Mouse (Mus musculus) MEL (cell line): ENCODE results near the gene Fam178b. TPM values are rescaled to one million over a fixed set of nuclear protein-coding genes. Genes with fewer than 3 reads are reported as not detected.

Source experiments
- DNase-seq: peaks from one replicate; pipeline ENCODE4 v3.0.0; 2011; ENCODE audit warnings: low read depth, low spot score
- H3K27ac ChIP-seq: 2 replicates; pipeline ENCODE4 v1.5.1; 2012; ENCODE audit warnings: low read depth, mild to moderate bottlenecking, control low read depth, low read length, moderate library complexity; ENCODE audit not compliant: control insufficient read depth
- H3K27me3 ChIP-seq, 2 experiments: fragments of 150-350 bp in 1 of 2; sonication (generic) in 1 of 2; 2 replicates each; pipeline ENCODE4 v1.6.1; 2012; ENCODE audit warnings: low read length in 2 of 2, mild to moderate bottlenecking in 2 of 2, improper control_type of control experiment in 1 of 2, moderate library complexity in 1 of 2; ENCODE audit not compliant: insufficient read depth in 2 of 2, control insufficient read depth in 1 of 2
- H3K36me3 ChIP-seq, 2 experiments: 2 replicates each; pipeline ENCODE4 v1.6.1; 2012 to 2014; ENCODE audit warnings: low read length in 2 of 2, improper control_type of control experiment in 1 of 2, inconsistent platforms in 1 of 2, mild to moderate bottlenecking in 1 of 2; ENCODE audit not compliant: insufficient read depth in 2 of 2, control insufficient read depth in 1 of 2
- H3K4me1 ChIP-seq, 2 experiments: fragments of 150-350 bp in 1 of 2; sonication (generic) in 1 of 2; 2 replicates each; pipeline ENCODE4 v1.6.1; 2012; ENCODE audit warnings: low read length in 2 of 2, improper control_type of control experiment in 1 of 2, mild to moderate bottlenecking in 1 of 2; ENCODE audit not compliant: insufficient read depth in 2 of 2, control insufficient read depth in 1 of 2
- H3K4me3 ChIP-seq, 2 experiments: fragments of 150-350 bp in 1 of 2; sonication (generic) in 1 of 2; 2 replicates each; pipeline ENCODE4 v1.5.1; 2012; ENCODE audit warnings: low read depth in 2 of 2, low read length in 2 of 2, mild to moderate bottlenecking in 2 of 2, moderate library complexity in 2 of 2, control low read depth in 1 of 2, improper control_type of control experiment in 1 of 2; ENCODE audit not compliant: control insufficient read depth in 1 of 2, insufficient read depth in 1 of 2
- H3K79me2 ChIP-seq: 2 replicates; pipeline ENCODE4 v1.6.1; 2012; ENCODE audit warnings: mild to moderate bottlenecking, low read length, moderate library complexity; ENCODE audit not compliant: control insufficient read depth, poor library complexity, insufficient read depth
- H3K9ac ChIP-seq: 2 replicates; pipeline ENCODE4 v1.6.1; 2012; ENCODE audit warnings: low read depth, mild to moderate bottlenecking, control low read depth, low read length, moderate library complexity; ENCODE audit not compliant: control insufficient read depth, poor library complexity, severe bottlenecking
- H3K9me3 ChIP-seq: fragments of 150-350 bp; sonication (generic); replicated peaks from 2 replicates; pipeline ENCODE4 v1.6.1; 2012; ENCODE audit warnings: mild to moderate bottlenecking, low read length, improper control_type of control experiment, moderate library complexity; ENCODE audit not compliant: insufficient read depth
- CTCF ChIP-seq, 3 experiments: IDR thresholded peaks in 2 of 3; conservative IDR thresholded peaks in 1 of 3; 2 replicates each; pipeline ENCODE4 v1.5.1; 2011 to 2012; ENCODE audit warnings: low read length in 3 of 3, low read depth in 2 of 3, mild to moderate bottlenecking in 2 of 3, improper control_type of control experiment in 1 of 3, inconsistent platforms in 1 of 3, mixed read lengths in 1 of 3, moderate library complexity in 1 of 3; ENCODE audit not compliant: control insufficient read depth in 1 of 3, insufficient read depth in 1 of 3, poor library complexity in 1 of 3, severe bottlenecking in 1 of 3
- ELF1 ChIP-seq: IDR thresholded peaks from 2 replicates; pipeline ENCODE4 v1.6.1; 2014; ENCODE audit warnings: low read depth, mild to moderate bottlenecking, inconsistent platforms, low read length, improper control_type of control experiment, moderate library complexity
- EP300 ChIP-seq, 2 experiments: IDR thresholded peaks; 2 replicates each; pipeline ENCODE4 v1.6.1; 2011; ENCODE audit warnings: improper control_type of control experiment in 2 of 2, low read length in 2 of 2, low read depth in 1 of 2, mild to moderate bottlenecking in 1 of 2
- GABPA ChIP-seq: IDR thresholded peaks from 2 replicates; pipeline ENCODE4 v1.6.1; 2012; ENCODE audit warnings: low read depth, mild to moderate bottlenecking, inconsistent platforms, low read length, improper control_type of control experiment, moderate library complexity
- JUND ChIP-seq: IDR thresholded peaks from 2 replicates; pipeline ENCODE4 v1.6.1; 2011; ENCODE audit warnings: low read depth, mild to moderate bottlenecking, improper control_type of control experiment, low read length
- KAT2A ChIP-seq: conservative IDR thresholded peaks from 2 replicates; pipeline ENCODE4 v1.6.1; 2012; ENCODE audit warnings: low read depth, low read length, improper control_type of control experiment, inconsistent platforms
- MAFK ChIP-seq: IDR thresholded peaks from 2 replicates; pipeline ENCODE4 v1.6.1; 2011; ENCODE audit warnings: low read depth, mild to moderate bottlenecking, low read length, improper control_type of control experiment, borderline replicate concordance
- MAZ ChIP-seq: IDR thresholded peaks from 2 replicates; pipeline ENCODE4 v1.6.1; 2012; ENCODE audit warnings: low read depth, mild to moderate bottlenecking, inconsistent platforms, low read length, improper control_type of control experiment
- MYB ChIP-seq: IDR thresholded peaks from 2 replicates; pipeline ENCODE4 v1.6.1; 2011; ENCODE audit warnings: mild to moderate bottlenecking, low read depth, low read length, improper control_type of control experiment
- NELFE ChIP-seq: IDR thresholded peaks from 2 replicates; pipeline ENCODE4 v1.6.1; 2011; ENCODE audit warnings: low read depth, low read length, improper control_type of control experiment
- POLR2A ChIP-seq, 2 experiments: IDR thresholded peaks; 2 replicates each; pipeline ENCODE4 v1.6.1; 2011 to 2012; ENCODE audit warnings: low read length in 2 of 2, mild to moderate bottlenecking in 2 of 2, control low read depth in 1 of 2, improper control_type of control experiment in 1 of 2, low read depth in 1 of 2, moderate library complexity in 1 of 2; ENCODE audit not compliant: control insufficient read depth in 1 of 2, insufficient read depth in 1 of 2, poor library complexity in 1 of 2
- POLR2AphosphoS2 ChIP-seq: IDR thresholded peaks from 2 replicates; pipeline ENCODE4 v1.6.1; 2011; ENCODE audit warnings: low read length, improper control_type of control experiment
- POLR2AphosphoS5 ChIP-seq: IDR thresholded peaks from 2 replicates; pipeline ENCODE4 v1.6.1; 2012; ENCODE audit warnings: low read depth, borderline replicate concordance, mild to moderate bottlenecking, inconsistent platforms, low read length, moderate library complexity, mixed read lengths
- RAD21 ChIP-seq: IDR thresholded peaks from 2 replicates; pipeline ENCODE4 v1.6.1; 2011; ENCODE audit warnings: mild to moderate bottlenecking, low read depth, low read length, improper control_type of control experiment
- SMC3 ChIP-seq: IDR thresholded peaks from 2 replicates; pipeline ENCODE4 v1.6.1; 2011; ENCODE audit warnings: low read depth, low read length, improper control_type of control experiment
- TAL1 ChIP-seq: IDR thresholded peaks from 2 replicates; pipeline ENCODE4 v1.6.1; 2012; ENCODE audit warnings: mild to moderate bottlenecking, inconsistent platforms, low read length, moderate library complexity, mixed read lengths
- TCF12 ChIP-seq: IDR thresholded peaks from 2 replicates; pipeline ENCODE4 v1.6.1; 2014; ENCODE audit warnings: low read depth, mild to moderate bottlenecking, inconsistent platforms, low read length, improper control_type of control experiment, moderate library complexity
- UBTF ChIP-seq: IDR thresholded peaks from 2 replicates; pipeline ENCODE4 v1.6.1; 2012; ENCODE audit warnings: low read depth, mild to moderate bottlenecking, inconsistent platforms, low read length, improper control_type of control experiment, moderate library complexity, borderline replicate concordance; ENCODE audit not compliant: insufficient read depth
- ZKSCAN1 ChIP-seq: IDR thresholded peaks from 2 replicates; pipeline ENCODE4 v1.6.1; 2012; ENCODE audit warnings: low read depth, mild to moderate bottlenecking, inconsistent platforms, low read length, improper control_type of control experiment, moderate library complexity
- polyA plus RNA-seq, 2 experiments: library from polyadenylated mRNA; stranded (reverse) in 1 of 2; unstranded in 1 of 2; fragments of >175 nt in 1 of 2; fragments of >200 nt in 1 of 2; gene quantifications; 2 replicates each; pipeline versions ENCODE4 v1.2.1 to v1.2.4; 2012; ENCODE audit warnings: low replicate concordance in 2 of 2, low read depth in 1 of 2; ENCODE audit not compliant: insufficient read length in 2 of 2, insufficient read depth in 1 of 2, missing spikeins in 1 of 2
- total RNA-seq: library from RNA; depleted of rRNA; stranded (reverse); fragments of 300-350 nt; gene quantifications from 2 replicates; pipeline ENCODE4 v1.2.3, GENCODE M21; 2012

Gene Fam178b
- total and polyA plus RNA-seq, 3 experiments, result 0.19 to 0.29 TPM; not detected in 1

- TF ChIP-seq SMC3 (no peak), MAFK (no peak)
- TF ChIP-seq, all 39 proteins: peak for 0
Measured at GRCm38 (mm10) chr1:36554633-36555399, 128.2 kb downstream of the Fam178b start (continued).

DNA sequence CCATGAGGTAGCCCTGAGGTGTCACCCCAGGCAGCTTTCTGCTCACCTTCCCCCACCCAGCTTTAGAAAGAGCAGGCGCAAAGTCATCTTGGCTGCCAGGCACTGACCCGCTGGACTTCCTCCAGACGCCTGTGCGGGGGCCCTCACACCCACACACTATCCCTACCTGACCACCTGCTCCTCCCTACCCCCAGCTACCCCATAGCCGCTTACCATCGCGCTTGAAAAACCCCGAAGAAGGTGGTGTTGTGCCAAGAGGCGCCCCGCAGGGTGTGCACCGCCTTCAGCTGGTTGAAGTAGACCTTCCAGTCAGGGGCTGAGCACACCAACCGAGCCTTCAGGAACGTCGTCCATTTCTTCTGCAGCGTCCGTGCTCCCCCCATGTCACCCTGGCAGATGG lies 130.5 kb downstream of the Fam178b start:
- no peak for DNase-seq
- Histone ChIP-seq H3K79me2 (no peaks in the 10 kb centered on the region; the same call in 1 of the 2 replicates), H3K27me3 (peaks cover 0 to under 1% of the 10 kb centered on the region in 2 experiments; a peak in 2 of 4 replicates), H3K4me3 (no peak overlapping the region)
- TF ChIP-seq RAD21 (no peak), POLR2AphosphoS2 (no peak), GABPA (no peak), ZKSCAN1 (no peak), SMC3 (no peak), POLR2AphosphoS5 (no peak), MYB (no peak), UBTF (no peak), TCF12 (no peak), ELF1 (no peak), MAZ (no peak), CTCF (IDR thresholded peaks at IDR 0.05 in 2 of 3, conservative IDR thresholded peaks at IDR 0.05 in 1 of 3; ENCODE audit: control insufficient read depth in 1 of 3, insufficient read depth in 1 of 3, low read depth in 2 of 3, low read length in 3 of 3, poor library complexity in 1 of 3, severe bottlenecking in 1 of 3) (no peak), KAT2A (no peak), POLR2A (IDR thresholded peaks at IDR 0.05; ENCODE audit: control insufficient read depth in 1 of 2, insufficient read depth in 1 of 2, low read depth in 1 of 2, low read length in 2 of 2, poor library complexity in 1 of 2) (no peak), JUND (no peak), EP300 (IDR thresholded peaks at IDR 0.05; ENCODE audit: low read depth in 1 of 2, low read length in 2 of 2) (no peak), NELFE (no peak), TAL1 (no peak)
- TF ChIP-seq, all 39 proteins: peak for 0
- Histone ChIP-seq H3K27ac (no peak overlapping the region), H3K4me1 (peaks cover 0 to 1% of the 10 kb centered on the region in 2 experiments; a peak in 2 of 4 replicates), H3K9ac (no peak overlapping the region), H3K36me3 (no peaks in the 10 kb centered on the region), H3K9me3 (no peaks in the 10 kb centered on the region)
